Mouse (Mus musculus): ENCODE results near the gene Capn1. TPM values are rescaled to one million over a fixed set of nuclear protein-coding genes. Genes with fewer than 3 reads are reported as not detected.

The Capn1 gene
- total RNA-seq, 2 experiments from 2014 or later, result 41.2 to 53.5 TPM

- 0 out of 2 replicates have a peak, but pooled peaks have one; percentile 47 for ATAC-seq (replicated peaks; ENCODE audit: low FRiP score, low TSS enrichment, poor library complexity, severe bottlenecking)
Observed at GRCm38 (mm10) chr19:5998180-5998579, 17.5 kb downstream of the Capn1 start.

GRCm38 (mm10) chr19:5994711-5995110, 21.0 kb downstream of the Capn1 start:
- ATAC-seq (replicated peaks; ENCODE audit: low FRiP score, low TSS enrichment, poor library complexity, severe bottlenecking), result no peak

- no peak for ATAC-seq (replicated peaks; ENCODE audit: low FRiP score, low TSS enrichment, poor library complexity, severe bottlenecking)
Observed at GRCm38 (mm10) chr19:5992012-5992411, 23.7 kb downstream of the Capn1 start.

GRCm38 (mm10) chr19:5991467-5991866, 24.2 kb downstream of the Capn1 start:
- no peak for ATAC-seq (replicated peaks; ENCODE audit: low FRiP score, low TSS enrichment, poor library complexity, severe bottlenecking)

- no peak for ATAC-seq (replicated peaks; ENCODE audit: low FRiP score, low TSS enrichment, poor library complexity, severe bottlenecking)
Observed at GRCm38 (mm10) chr19:5990921-5991320, 24.8 kb downstream of the Capn1 start.

- ATAC-seq (replicated peaks; ENCODE audit: low FRiP score, low TSS enrichment, poor library complexity, severe bottlenecking), result no peak
Observed at GRCm38 (mm10) chr19:5990033-5990432, 25.7 kb downstream of the Capn1 start.

GRCm38 (mm10) chr19:5989585-5989984, 26.1 kb downstream of the Capn1 start:
- ATAC-seq (replicated peaks; ENCODE audit: low FRiP score, low TSS enrichment, poor library complexity, severe bottlenecking), result no peak

GRCm38 (mm10) chr19:5988815-5989452, 26.8 kb downstream of the Capn1 start:
- peak; percentile 64 for ATAC-seq (replicated peaks; ENCODE audit: low FRiP score, low TSS enrichment, poor library complexity, severe bottlenecking)

GRCm38 (mm10) chr19:5988027-5988814, 27.5 kb downstream of the Capn1 start:
- peak; percentile 58; the same call in 1 of the 2 replicates for ATAC-seq (replicated peaks; ENCODE audit: low FRiP score, low TSS enrichment, poor library complexity, severe bottlenecking)

- ATAC-seq (replicated peaks; ENCODE audit: low FRiP score, low TSS enrichment, poor library complexity, severe bottlenecking), result no peak
Observed at GRCm38 (mm10) chr19:5986043-5986442, 29.7 kb downstream of the Capn1 start, which contains the start of gene Slc22a20. Slc22a20 (minus strand) TSS chr19:5986143.

- ATAC-seq (replicated peaks; ENCODE audit: low FRiP score, low TSS enrichment, poor library complexity, severe bottlenecking), result peak; percentile 79
Observed at GRCm38 (mm10) chr19:5980477-5980876, 35.2 kb downstream of the Capn1 start.

- no peak for ATAC-seq (replicated peaks; ENCODE audit: low FRiP score, low TSS enrichment, poor library complexity, severe bottlenecking)
Observed at GRCm38 (mm10) chr19:5977717-5978116, 38.0 kb downstream of the Capn1 start.

GRCm38 (mm10) chr19:5975676-5976075, 40.0 kb downstream of the Capn1 start:
- ATAC-seq (replicated peaks; ENCODE audit: low FRiP score, low TSS enrichment, poor library complexity, severe bottlenecking), result no peak

GRCm38 (mm10) chr19:5975112-5975511, 40.6 kb downstream of the Capn1 start:
- no peak for ATAC-seq (replicated peaks; ENCODE audit: low FRiP score, low TSS enrichment, poor library complexity, severe bottlenecking)

- peak; percentile 76 for ATAC-seq (replicated peaks; ENCODE audit: low FRiP score, low TSS enrichment, poor library complexity, severe bottlenecking)
Observed at GRCm38 (mm10) chr19:5967664-5968063, 48.0 kb downstream of the Capn1 start.

- ATAC-seq (replicated peaks; ENCODE audit: low FRiP score, low TSS enrichment, poor library complexity, severe bottlenecking), result no peak
Observed at GRCm38 (mm10) chr19:5966786-5967185, 48.9 kb downstream of the Capn1 start.

- no peak for ATAC-seq (replicated peaks; ENCODE audit: low FRiP score, low TSS enrichment, poor library complexity, severe bottlenecking)
Observed at GRCm38 (mm10) chr19:5965910-5966309, 49.8 kb downstream of the Capn1 start.

- peak; percentile 58 for ATAC-seq (replicated peaks; ENCODE audit: low FRiP score, low TSS enrichment, poor library complexity, severe bottlenecking)
Observed at GRCm38 (mm10) chr19:5965280-5965679, 50.4 kb downstream of the Capn1 start.

- no peak for ATAC-seq (replicated peaks; ENCODE audit: low FRiP score, low TSS enrichment, poor library complexity, severe bottlenecking)
Observed at GRCm38 (mm10) chr19:5964804-5965203, 50.9 kb downstream of the Capn1 start.

GRCm38 (mm10) chr19:5963883-5964562, 51.7 kb downstream of the Capn1 start, which contains the start of gene Pola2:
Pola2 (minus strand) TSS chr19:5964202.
- ATAC-seq (replicated peaks; ENCODE audit: low FRiP score, low TSS enrichment, poor library complexity, severe bottlenecking), result peak; percentile 57
